Mouse (Mus musculus) kidney, adult 2 months (tissue): Measurements from ENCODE around the gene Pml.

Source experiments
- CTCF ChIP-seq: fragments of 200-500 bp; conservative IDR thresholded peaks from 2 replicates; pipeline ENCODE4 v1.5.1; 2011; ENCODE audit warnings: low read depth, mild to moderate bottlenecking, control low read depth, low read length, moderate library complexity, mixed read lengths; ENCODE audit not compliant: insufficient read depth, insufficient read length
- POLR2A ChIP-seq: fragments of 200-500 bp; IDR thresholded peaks from one replicate; pipeline ENCODE4 v1.6.1; 2011; ENCODE audit warnings: low read depth, low read length, control low read depth

DNA sequence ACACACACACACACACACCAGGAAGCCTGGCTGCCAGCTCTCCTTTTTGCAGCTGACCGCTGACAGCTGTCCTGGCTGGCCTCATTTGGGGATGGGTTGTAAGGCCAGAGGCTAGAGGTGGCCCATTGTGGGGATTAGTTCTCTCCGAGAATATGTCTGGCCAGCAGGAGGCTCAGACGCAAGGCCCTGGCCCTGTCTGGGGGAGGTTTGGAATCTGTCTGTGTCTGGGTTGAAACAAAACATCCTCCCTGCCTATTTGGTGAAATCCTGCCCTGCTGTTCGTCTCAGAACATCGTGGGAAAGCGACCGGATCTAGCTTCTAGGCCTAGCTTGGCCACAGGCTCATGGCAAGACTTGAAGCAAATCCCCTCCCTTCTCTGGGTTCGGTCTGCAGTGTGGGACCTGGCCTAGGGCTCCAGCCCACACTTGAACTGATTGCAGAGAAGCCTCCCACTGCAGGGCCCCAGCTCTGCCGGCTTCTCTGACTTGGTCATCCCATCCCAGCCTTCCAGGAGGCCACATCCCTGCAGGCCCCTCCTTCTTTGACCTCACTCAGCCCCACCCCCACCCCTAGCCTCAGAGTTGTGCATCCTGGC, 46.3 kb upstream of the Pml start:
- TF ChIP-seq CTCF, result no peak
- TF ChIP-seq POLR2A, result no peak
